Mouse (Mus musculus) testis, postnatal 14 days (tissue): Measurements from ENCODE around the gene Cd209e.
"Not testable (repeated sequence)": the region's sequence is repeated elsewhere in the genome, so short reads cannot be mapped to it uniquely, and the experiment has no call there.

Experiments used
- DNase-seq: peaks from one replicate; pipeline ENCODE4 v3.0.0; 2021; ENCODE audit warnings: low spot score

The Cd209e gene

GRCm38 (mm10) chr8:3854209-3854608 is at the start of gene Cd209e:
TSS of gene Cd209e (minus strand) at chr8:3854309.
- no peak for DNase-seq

DNA sequence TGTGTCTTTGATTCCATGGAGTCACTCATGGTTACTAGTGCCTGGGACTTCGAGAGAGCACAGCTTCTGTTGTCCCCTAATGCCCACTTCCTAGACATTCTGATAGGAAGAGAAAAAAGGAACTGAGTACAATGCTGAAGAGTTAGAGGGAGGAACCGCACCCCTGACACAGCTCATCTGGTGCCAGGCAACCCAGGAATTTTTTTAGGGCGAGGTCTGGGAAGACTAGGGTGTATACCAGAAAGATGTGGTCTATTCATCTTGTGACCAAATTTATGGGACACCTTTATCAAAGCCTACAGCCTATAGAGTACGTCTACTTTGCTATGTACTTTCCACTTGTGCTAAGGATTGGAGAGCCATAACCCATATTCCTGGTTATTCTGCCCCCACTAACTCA is 24.3 kb upstream of the Cd209e start, which contains the start of gene Cd209d:
Gene Cd209d, minus strand, starts transcription at position 101 of the 400 bp plus-strand sequence.
- no peak for DNase-seq

- no peak for DNase-seq
Measured at GRCm38 (mm10) chr8:3876121-3876520, 22.0 kb upstream of the Cd209e start.

GRCm38 (mm10) chr8:3862736-3863135 is 8.6 kb upstream of the Cd209e start:
- DNase-seq, result not testable (repeated sequence)

DNA sequence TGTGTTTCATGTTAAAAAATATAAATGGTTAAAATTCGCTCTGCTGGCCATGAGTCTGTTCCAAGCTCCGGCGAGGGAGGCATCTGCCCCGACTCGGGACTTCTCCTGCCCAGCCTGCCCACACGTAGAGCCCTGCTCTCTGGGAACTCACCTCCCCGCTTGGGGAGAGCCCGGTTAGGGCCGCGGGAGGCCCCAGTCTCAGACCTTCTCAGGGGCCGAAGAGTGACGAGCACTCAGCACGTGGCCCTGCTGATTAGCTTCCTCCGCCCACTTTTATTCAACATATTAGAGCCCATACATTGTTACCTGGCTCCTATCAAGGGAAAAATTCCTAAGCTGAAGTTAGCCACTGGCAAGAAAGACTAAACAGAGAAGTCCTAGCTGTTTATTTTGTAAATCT is 51.0 kb downstream of the Cd209e start:
- DNase-seq, result peak; percentile 61
